Mouse (Mus musculus): ENCODE data around the gene Rimklb. TPM values are rescaled to one million over a fixed set of nuclear protein-coding genes. Genes with fewer than 3 reads are reported as not detected.

Gene Rimklb
- not detected in 2 replicates for polyA plus RNA-seq (2012)

DNA sequence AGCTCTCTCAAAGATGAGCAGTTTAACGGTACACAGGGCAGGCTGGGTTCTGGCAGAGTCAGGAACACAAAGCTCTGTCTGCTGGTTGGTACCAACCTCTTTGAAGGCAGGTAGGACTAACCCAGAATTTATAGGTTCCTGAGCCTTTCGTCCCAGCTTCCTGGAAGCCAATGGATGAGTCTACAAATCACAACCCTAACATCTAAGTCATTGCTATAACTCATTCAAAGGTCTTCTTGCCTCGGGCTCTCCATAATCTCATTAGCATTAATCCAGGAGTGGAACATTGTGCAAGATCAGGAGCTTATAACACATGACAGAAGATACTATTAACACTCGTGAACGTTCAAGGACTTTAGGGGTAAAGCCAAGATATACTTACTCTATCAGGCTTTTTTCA, at the start of gene Rimklb:
Gene Rimklb (minus strand): TSS at position 101 of the 400 bp plus-strand sequence.

DNA sequence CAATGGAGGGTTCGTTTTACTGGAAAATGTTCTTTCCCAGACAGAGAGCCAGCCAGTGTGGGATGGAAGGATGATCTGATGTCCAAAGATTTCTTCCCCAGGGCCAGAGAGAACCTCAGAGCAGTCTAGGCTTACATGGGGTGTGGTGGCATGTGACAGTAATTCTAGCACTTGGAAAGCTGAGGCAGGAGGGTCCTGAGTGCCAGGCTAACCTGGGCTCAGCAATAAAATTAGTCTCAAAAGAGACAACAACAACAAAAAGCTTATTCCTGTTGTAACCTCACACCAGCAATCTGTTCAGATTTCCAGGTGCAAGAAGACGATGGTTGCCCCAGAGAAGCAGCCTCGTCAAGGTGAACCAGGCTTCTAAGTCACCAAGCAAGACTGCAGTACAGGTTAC, 7.0 kb upstream of the Rimklb start, which contains the start of gene Mfap5:
Gene Mfap5 (plus strand): TSS at position 301 of the 400 bp plus-strand sequence.

Other genes starting within 250 kb of the Rimklb start
- not detected in 2 replicates for gene Klrg1, start 215.9 kb downstream of the Rimklb start, polyA plus RNA-seq (2012)
- gene M6pr, start 190.0 kb downstream of the Rimklb start, polyA plus RNA-seq (2012), result 21.6 and 26.7 TPM in 2 replicates
- 23.9 and 26.9 TPM in 2 replicates for gene Phc1, start 158.2 kb downstream of the Rimklb start, polyA plus RNA-seq (2012)
- not detected in 2 replicates for gene Mfap5, start 7.1 kb upstream of the Rimklb start, polyA plus RNA-seq (2012)
- gene Aicda, start 55.0 kb upstream of the Rimklb start, polyA plus RNA-seq (2012), result not detected in 2 replicates
- gene Apobec1, start 103.7 kb upstream of the Rimklb start, polyA plus RNA-seq (2012), result 0.80 and 1.2 TPM in 2 replicates
- gene Gdf3, start 111.3 kb upstream of the Rimklb start, polyA plus RNA-seq (2012), result 2.7 and 3.8 TPM in 2 replicates
- not detected in 2 replicates for gene Dppa3, start 127.6 kb upstream of the Rimklb start, polyA plus RNA-seq (2012)
- not detected in 2 replicates for gene Nanog, start 208.7 kb upstream of the Rimklb start, polyA plus RNA-seq (2012)